Mouse (Mus musculus): ENCODE data around the gene Olfr1094.

Gene Olfr1094

GRCm38 (mm10) chr2:86824363-86824762 lies at the start of gene Olfr1094:
Gene Olfr1094, plus strand, starts transcription at chr2:86824663.
- DNase-seq (ENCODE audit: low spot score in 2 of 2), result no peak

GRCm38 (mm10) chr2:86782179-86782578 lies 42.3 kb upstream of the Olfr1094 start, which contains the start of gene Olfr1093:
Gene Olfr1093, plus strand, starts transcription at chr2:86782479.
- DNase-seq (ENCODE audit: low spot score in 2 of 2), result no peak

GRCm38 (mm10) chr2:86809918-86810317 lies 14.5 kb upstream of the Olfr1094 start, which contains the start of gene Olfr141:
Gene Olfr141, minus strand, starts transcription at chr2:86810018.
- DNase-seq (ENCODE audit: low spot score in 2 of 2), result no peak

GRCm38 (mm10) chr2:86851596-86851995 lies 27.1 kb downstream of the Olfr1094 start, which contains the start of gene Olfr1095:
Gene Olfr1095, minus strand, starts transcription at chr2:86851696.
- no peak for DNase-seq (ENCODE audit: low spot score in 2 of 2)

- DNase-seq (ENCODE audit: low spot score in 2 of 2), result no peak
These were observed 50.2 kb downstream of the Olfr1094 start, which contains the start of gene Gm13723 for GRCm38 (mm10) chr2:86874702-86875101. Gene Gm13723, minus strand, starts transcription at chr2:86874802.

Data from cerebellum, postnatal 4 days (tissue).